Mouse (Mus musculus) MN1 (cell line): Measurements from ENCODE around the gene Lbx2.

Source experiments
- DNase-seq: peaks from one replicate; pipeline ENCODE4 v3.0.0-alpha.2; 2016; ENCODE audit warnings: low spot score

Gene Lbx2

GRCm38 (mm10) chr6:83070311-83071219 is 15.6 kb upstream of the Lbx2 start:
- peak; percentile 51 for DNase-seq

- DNase-seq = no peak
These were observed 14.9 kb upstream of the Lbx2 start for GRCm38 (mm10) chr6:83071220-83071619.

- DNase-seq = no peak
These were observed 11.2 kb upstream of the Lbx2 start for GRCm38 (mm10) chr6:83074979-83075378.

DNA sequence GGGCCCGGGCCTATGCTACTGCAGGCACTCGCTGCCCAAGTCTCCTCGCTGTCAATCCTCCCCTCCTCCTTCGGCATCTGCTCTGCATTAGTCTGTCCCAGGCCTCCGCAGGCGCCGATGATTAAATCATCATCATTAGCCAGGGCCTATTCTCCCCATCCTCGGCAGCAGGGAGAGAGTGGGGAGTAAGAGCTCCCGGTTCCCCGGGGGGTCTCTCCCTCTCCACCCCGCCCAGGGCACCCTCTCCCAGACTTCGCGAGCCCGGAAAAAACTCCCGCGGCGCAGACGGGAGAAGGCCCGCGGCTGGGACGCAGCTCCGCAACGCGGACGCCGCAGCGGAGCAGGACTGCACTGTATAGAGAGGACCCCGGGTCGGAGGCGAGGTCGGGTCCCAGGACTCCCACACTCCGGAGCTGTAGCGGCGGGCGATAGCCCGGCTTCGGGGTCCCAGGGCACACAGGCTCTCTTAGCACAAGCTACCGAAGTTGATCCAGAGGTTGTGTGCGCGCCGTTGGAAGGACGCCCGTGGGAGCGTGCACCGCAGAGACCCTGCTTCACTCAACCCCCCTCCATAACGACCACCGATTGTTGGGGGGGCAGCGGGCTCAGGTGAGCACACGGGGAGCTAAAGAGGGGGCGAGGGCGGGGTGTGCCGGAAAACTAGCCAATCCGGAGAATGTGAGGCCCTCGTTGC is 8.4 kb upstream of the Lbx2 start, which contains the start of gene Pcgf1:
TSS of gene Pcgf1 (plus strand) at position 240 of the 694 bp plus-strand sequence.
- DNase-seq = peak; percentile 74

- peak; percentile 98 for DNase-seq
These were observed 7.8 kb upstream of the Lbx2 start for GRCm38 (mm10) chr6:83078324-83078858.

- DNase-seq = no peak
These were observed 6.0 kb upstream of the Lbx2 start for GRCm38 (mm10) chr6:83080210-83080609.

GRCm38 (mm10) chr6:83083497-83083896 is 2.7 kb upstream of the Lbx2 start:
- no peak for DNase-seq

- DNase-seq = no peak
These were observed 1.7 kb upstream of the Lbx2 start for GRCm38 (mm10) chr6:83084477-83084876.

DNA sequence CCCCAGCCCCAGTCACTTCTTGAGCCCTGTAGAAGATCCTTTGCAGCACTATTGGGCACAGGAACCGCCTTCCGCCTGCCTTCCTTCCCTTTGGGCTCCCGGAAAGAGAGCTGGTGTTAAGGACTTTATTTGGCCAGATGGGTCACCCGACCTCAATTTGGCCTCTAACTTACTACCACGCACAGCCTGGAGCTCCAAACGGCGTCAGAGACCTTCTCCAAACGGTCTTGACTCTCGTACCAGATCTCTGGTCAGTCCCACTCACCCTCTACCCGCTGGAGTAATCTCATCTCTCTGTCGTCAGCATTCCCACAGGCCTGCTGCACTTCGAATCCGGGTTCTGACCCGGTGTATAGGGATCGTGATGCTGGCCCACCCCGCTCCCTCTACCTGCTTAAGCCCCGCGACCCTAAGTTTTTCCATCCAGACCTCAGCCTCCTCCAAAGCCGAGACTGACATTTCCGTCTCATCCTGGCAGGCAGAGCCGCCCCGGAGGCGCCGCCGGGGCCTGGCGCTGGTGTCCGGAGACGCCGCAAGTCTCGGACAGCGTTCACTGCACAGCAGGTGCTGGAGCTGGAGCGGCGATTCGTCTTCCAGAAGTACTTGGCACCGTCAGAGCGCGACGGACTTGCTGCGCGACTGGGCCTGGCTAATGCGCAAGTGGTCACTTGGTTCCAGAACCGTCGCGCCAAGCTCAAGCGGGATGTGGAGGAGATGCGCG is 1.2 kb downstream of the Lbx2 start:
- peak; percentile 71 for DNase-seq

DNA sequence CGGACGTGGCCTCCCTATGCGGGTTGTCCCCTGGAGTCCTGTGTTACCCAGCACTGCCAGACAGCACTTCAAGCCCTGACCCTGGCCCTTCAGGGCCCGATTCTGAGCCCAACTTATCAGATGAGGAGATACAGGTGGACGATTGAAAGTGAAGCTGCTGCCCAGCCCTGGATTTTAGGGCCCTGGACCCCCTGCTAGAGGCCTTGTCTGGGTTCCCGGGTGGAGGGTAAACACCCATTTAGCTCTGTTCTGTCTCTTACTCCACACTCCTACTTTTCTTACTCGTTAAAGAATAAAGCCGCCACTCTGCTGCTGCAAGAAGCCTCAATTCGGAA is 1.7 kb downstream of the Lbx2 start:
- no peak for DNase-seq

DNA sequence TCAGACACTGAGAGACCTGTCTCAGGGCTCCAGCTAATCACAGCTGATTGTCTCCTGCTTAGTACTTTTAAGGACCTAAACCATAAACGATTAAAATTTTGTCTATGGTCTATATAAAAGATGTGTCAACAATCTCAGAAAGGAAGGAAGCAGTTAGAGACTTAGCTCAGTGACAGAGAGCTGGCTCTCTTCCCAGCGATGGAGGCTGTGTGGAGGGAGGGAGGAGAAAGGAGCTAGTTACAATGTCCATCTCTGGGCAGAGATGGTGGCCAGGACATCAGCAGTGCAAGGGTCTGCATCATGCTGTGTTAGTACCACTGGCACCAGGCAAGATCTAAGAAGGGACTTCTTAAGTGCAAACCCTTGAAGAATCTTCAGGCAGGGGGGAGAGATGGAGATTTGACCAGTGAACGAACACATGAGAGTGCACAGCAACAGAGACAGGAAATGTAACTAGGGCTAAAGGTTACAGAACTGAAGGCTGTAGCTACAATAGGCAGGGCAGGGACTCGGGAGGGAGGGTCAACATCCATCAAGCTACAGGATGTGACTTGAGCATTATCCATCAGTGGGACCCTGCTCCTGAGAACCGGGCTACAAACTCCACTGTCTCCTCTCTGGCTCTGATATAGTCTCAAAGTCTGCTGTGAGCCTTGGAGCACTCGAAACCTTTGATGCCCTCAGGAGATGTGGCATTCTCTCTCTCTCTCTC is 6.4 kb downstream of the Lbx2 start:
- no peak for DNase-seq

- no peak for DNase-seq
These were observed 9.8 kb downstream of the Lbx2 start for GRCm38 (mm10) chr6:83095968-83096367.

GRCm38 (mm10) chr6:83098411-83098810 is 12.2 kb downstream of the Lbx2 start:
- no peak for DNase-seq

DNA sequence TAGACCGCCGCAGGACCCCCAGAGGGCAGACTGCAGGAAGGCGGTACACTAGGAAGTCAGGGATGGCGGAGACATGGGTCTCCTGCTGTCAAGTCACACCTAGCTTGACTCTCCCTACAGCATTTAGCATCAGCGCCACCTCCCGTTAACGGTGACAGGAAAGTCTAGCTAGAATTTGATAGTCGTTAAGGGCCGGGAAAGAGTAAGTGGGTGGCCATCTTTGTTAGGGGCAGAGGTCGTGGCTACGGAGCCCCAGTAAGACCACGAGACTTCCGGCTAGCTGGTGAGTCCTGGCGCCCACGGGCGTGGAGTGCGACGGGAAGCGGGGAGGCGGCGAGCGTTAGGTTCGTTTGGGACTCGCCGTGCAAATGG is 15.1 kb downstream of the Lbx2 start, which contains the start of the genes Ccdc142 and Gm42688:
TSS of gene Ccdc142 (plus strand) at position 286 of the 372 bp plus-strand sequence.
TSS of gene Gm42688 (plus strand) at position 302 of the 372 bp plus-strand sequence.
- DNase-seq = peak; percentile 81

GRCm38 (mm10) chr6:83101688-83102556 is 15.8 kb downstream of the Lbx2 start:
- peak; percentile 63 for DNase-seq

GRCm38 (mm10) chr6:83103130-83103650 is 17.0 kb downstream of the Lbx2 start:
- no peak for DNase-seq

GRCm38 (mm10) chr6:83104158-83104557 is 18.0 kb downstream of the Lbx2 start:
- DNase-seq = no peak

GRCm38 (mm10) chr6:83107566-83108400 is 21.6 kb downstream of the Lbx2 start:
- DNase-seq = peak; percentile 92
